Mouse (Mus musculus): ENCODE results near the gene Gm11564.
"Not testable (repeated sequence)": the region's sequence is repeated elsewhere in the genome, so short reads cannot be mapped to it uniquely, and the experiment has no call there.

Gm11564 gene

GRCm38 (mm10) chr11:99815566-99815965 is at the start of gene Gm11564:
Gene Gm11564, minus strand, starts transcription at chr11:99815666.
- DNase-seq = not testable (repeated sequence)

GRCm38 (mm10) chr11:99864176-99864575 is 48.7 kb upstream of the Gm11564 start, which contains the start of gene Gm11559:
Gene Gm11559, plus strand, starts transcription at chr11:99864476.
- not testable (repeated sequence) for DNase-seq

DNA sequence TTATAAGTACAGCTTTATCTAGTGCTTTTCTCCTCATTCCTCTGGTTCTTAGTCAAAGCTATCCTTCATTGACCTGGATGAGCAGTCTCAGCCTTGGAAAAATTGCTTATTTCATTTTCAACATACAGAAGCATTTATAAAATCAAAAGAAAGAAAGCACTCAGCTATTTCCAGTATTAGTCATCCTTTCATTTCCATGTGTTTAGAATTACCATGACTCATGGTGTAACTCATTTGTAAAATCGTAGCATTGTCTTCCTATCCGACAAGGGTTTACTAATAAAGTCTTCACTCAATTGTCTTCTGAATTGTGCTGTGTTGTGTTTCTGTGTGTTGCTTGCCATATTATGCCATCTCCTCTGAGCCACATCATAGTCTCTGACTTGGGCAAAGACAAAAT is 43.3 kb upstream of the Gm11564 start:
- no peak for DNase-seq

DNA sequence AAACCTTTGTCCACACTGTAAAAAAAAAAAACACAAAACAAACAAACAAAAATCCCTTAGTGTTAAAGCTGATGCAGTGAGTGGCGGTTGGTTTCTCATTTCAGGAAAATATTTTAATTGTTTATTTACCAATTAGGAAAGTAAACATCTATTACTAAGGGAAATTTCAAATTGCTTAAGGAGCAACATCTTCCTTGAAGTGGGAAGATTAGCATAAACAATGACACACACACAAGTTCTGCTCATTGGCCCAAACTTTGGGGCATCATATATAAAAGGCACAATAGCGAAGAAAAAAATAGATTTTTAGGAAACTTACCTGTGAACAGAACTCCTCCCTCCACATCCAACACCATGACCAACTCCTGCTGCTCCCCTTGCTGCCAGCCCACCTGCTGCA is 42.2 kb upstream of the Gm11564 start, which contains the start of gene Gm11568:
Gm11568 (plus strand) TSS at position 301 of the 400 bp plus-strand sequence.
- no peak for DNase-seq

DNA sequence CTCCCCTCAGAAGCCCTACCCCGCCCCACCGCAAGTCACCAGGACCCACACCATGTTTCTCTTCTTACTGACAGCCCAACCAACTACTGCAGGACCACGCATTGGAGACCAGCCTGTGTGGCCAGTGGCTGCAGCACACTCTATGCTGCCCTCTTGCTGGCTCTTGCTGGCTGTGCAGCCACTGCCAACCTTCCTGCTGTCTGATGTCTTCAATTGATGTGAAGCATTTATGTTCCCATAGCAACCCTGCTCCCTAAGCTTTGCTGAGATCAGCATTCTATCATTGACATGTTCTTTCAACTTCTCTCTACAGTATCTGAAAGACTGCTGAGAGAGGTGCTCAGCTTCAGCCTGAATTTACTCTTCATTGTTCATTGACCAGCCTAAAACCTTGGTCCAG is 38.7 kb upstream of the Gm11564 start:
- DNase-seq = no peak

GRCm38 (mm10) chr11:99851508-99851907 is 36.0 kb upstream of the Gm11564 start, which contains the start of gene Krtap4-16:
Gene Krtap4-16, minus strand, starts transcription at chr11:99851608.
- no peak for DNase-seq

DNA sequence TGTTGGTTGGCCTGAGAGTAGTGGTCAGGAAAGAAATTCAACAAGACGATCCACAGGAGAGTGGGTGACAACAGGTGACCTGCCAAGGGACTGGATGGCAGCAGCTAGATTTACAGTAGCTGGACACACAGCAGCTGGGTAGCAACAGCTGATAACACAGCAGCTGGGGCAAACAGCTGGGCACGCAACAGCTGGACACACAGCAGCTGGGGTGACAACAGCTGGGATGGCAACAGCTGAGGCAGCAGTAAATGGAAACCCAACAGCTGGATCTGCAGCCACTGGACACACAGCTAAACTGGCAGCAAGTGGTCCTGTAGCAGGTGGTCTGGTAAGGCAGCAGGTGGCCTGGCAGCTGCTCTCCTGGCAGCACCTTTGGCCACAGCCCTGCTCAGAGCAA is 31.3 kb upstream of the Gm11564 start:
- DNase-seq = no peak

- DNase-seq = no peak
Observed at GRCm38 (mm10) chr11:99842185-99842584, 26.7 kb upstream of the Gm11564 start.

- no peak for DNase-seq
Observed at GRCm38 (mm10) chr11:99837966-99838365, 22.5 kb upstream of the Gm11564 start, which contains the start of gene 2300003K06Rik. Gene 2300003K06Rik, minus strand, starts transcription at chr11:99838066.

- not testable (repeated sequence) for DNase-seq
Observed at GRCm38 (mm10) chr11:99809792-99810191, 5.7 kb downstream of the Gm11564 start, which contains the start of gene Krtap4-13. Gene Krtap4-13, minus strand, starts transcription at chr11:99809892.

DNA sequence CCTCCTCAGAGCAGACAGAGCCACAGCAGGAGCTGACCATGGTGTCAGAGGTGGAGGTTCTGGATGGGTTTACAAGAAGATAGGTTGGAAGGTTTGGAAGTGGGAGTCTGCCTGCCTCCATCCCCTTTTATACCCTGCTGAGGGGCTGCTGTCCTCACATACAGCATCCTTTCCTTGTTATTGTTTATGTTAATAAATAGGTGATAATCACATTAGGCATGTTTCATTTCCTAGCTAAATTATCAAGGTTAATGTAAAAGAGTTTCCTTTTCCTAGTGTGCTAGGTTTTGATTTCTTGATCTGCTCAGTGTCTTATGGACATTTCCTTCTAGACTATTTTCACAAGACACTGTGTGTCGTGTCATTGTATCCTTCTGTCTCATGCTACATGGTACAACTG is 11.1 kb downstream of the Gm11564 start, which contains the start of gene Gm11554:
Gm11554 (minus strand) TSS at position 101 of the 400 bp plus-strand sequence.
- DNase-seq = not testable (repeated sequence)

DNA sequence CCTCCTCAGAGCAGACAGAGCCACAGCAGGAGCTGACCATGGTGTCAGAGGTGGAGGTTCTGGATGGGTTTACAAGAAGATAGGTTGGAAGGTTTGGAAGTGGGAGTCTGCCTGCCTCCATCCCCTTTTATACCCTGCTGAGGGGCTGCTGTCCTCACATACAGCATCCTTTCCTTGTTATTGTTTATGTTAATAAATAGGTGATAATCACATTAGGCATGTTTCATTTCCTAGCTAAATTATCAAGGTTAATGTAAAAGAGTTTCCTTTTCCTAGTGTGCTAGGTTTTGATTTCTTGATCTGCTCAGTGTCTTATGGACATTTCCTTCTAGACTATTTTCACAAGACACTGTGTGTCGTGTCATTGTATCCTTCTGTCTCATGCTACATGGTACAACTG is 16.6 kb downstream of the Gm11564 start, which contains the start of gene Gm11569:
Gm11569 (minus strand) TSS at position 101 of the 400 bp plus-strand sequence.
- DNase-seq = not testable (repeated sequence)

DNA sequence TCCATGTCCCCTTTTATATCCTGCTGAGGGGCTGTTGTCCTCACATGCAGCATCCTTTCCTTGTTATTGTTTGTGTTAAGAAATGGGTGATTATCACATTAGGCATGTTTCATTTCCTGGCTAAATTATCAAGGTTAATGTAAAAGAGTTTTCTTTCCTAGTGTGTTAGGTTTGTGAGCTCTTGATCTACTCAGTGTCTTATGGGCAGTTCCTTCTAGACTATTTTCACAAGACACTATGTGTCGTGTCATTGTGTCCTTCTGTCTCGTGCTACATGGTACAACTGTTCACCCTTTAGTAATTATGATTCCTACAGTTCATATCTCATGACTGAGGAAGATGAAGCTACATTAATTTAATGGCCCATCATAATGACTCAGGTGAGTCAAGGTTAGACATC is 22.1 kb downstream of the Gm11564 start, which contains the start of gene Gm11596:
Gm11596 (minus strand) TSS at position 101 of the 400 bp plus-strand sequence.
- no peak for DNase-seq

DNA sequence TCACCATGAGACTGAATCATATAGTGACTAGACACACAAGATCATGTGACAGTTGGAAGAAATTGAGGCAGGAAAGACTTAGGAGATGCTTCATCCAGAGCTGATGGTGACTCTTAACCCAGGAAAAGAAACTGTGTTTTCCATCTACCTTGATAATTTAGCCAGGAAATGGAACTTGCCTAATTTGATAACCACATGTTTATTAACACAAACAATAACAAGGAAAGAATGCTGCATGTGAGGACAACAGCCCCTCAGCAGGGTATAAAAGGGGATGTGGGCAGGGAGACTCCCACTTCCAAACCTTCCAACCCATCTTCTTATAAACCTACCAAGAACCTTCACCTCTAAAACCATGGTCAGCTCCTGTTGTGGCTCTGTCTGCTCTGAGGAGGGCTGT is 30.6 kb downstream of the Gm11564 start, which contains the start of gene Krtap4-9:
Krtap4-9 (plus strand) TSS at position 301 of the 400 bp plus-strand sequence.
- DNase-seq = not testable (repeated sequence)

DNA sequence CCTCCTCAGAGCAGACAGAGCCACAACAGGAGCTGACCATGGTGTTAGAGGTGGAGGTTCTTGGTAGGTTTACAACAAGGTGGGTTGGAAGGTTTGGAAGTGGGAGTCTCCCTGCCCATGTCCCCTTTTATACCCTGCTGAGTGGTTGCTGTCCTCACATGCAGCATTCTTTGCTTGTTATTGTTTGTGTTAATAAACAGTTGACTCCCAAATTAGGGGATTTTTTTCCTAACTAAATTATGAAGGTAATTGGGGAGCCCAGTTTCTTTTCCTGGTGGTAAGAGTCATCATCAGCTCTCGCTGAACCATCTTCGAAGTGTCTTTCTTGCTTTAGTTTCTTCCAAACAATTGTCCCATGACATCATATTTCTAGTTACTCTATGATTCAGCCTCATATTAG is 34.9 kb downstream of the Gm11564 start, which contains the start of gene Krtap4-8:
Krtap4-8 (minus strand) TSS at position 101 of the 400 bp plus-strand sequence.
- no peak for DNase-seq

DNA sequence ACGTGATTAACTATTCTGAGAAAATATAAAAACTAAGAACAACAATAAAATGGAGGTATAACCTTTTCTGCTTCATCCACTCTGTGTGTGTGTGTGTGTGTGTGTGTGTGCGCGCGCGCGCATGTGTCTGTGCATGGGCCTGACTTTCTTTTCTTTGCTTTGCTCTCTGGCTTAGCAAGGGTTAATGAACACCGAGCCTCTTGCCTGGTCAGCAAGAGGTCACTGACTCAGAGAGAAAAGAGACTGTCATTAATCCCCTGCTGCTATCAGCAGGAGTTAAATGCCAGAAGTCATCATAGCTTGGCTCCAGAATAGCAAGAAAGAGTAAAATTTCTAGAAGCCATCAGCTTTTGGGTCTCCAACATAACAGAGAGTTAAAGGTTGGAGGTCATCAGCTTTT is 37.1 kb downstream of the Gm11564 start:
- no peak for DNase-seq

DNA sequence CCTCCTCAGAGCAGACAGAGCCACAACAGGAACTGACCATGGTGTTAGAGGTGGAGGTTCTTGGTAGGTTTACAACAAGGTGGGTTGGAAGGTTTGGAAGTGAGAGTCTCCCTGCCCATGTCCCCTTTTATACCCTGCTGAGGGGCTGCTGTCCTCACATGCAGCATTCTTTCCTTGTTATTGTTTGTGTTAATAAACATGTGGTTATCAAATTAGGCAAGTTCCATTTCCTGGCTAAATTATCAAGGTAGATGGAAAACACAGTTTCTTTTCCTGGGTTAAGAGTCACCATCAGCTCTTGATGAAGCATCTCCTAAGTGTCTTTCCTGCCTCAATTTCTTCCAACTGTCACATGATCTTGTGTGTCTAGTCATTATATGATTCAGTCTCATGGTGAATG is 42.7 kb downstream of the Gm11564 start, which contains the start of gene Gm11595:
Gm11595 (minus strand) TSS at position 101 of the 400 bp plus-strand sequence.
- not testable (repeated sequence) for DNase-seq

DNA sequence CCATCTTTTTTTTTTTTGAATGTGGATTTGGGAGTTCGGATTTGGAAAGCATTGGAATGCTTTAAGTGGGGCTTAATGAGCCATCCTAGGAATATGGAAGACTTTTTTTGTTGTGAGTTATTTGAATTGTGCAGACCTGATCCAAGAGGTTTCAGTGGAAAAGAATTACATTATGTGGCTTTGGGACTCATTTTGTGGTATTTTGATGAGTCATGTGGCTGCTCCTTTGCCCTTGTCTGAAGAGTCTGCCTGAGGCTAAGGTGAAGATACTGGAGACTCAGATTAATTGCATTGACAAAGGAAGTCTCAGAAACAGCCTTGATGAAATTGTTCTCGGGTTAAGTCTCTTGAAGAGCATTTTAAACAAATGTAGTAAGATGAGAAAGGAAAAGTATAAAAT is 47.1 kb downstream of the Gm11564 start:
- DNase-seq = no peak

All from cerebellum, adult 18-20 months (tissue).